Mouse (Mus musculus) ovary, postnatal 10 days (tissue): ENCODE results near the gene Paf1.
A peak's percentile ranks its signal among the peaks of the same experiment; 100 is the strongest.
"Not testable (repeated sequence)": the region's sequence is repeated elsewhere in the genome, so short reads cannot be mapped to it uniquely, and the experiment has no call there.

ENCODE experiments used
- DNase-seq: peaks from one replicate; pipeline ENCODE4 v3.0.0; 2022; ENCODE audit warnings: low spot score

Paf1 gene

DNA sequence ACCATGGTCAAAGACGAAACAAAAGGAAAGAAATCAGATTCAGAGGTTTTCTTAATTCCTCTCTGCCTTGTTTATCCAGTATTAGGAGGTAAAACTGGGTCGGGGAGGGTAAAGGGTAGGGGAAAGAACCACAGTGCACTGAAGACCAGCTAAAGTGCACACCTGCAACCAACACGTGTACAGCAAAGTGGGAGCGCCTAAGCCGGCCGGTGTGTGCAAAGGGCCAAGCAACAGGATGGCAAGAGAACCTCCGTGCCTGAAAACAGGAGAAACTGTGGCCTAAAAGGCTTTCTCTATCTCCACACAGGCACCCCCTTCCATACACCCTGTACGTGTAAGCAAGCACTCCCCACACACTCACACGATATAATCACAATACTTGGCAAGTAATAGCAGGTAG, 7.6 kb upstream of the Paf1 start:
- no peak for DNase-seq

DNA sequence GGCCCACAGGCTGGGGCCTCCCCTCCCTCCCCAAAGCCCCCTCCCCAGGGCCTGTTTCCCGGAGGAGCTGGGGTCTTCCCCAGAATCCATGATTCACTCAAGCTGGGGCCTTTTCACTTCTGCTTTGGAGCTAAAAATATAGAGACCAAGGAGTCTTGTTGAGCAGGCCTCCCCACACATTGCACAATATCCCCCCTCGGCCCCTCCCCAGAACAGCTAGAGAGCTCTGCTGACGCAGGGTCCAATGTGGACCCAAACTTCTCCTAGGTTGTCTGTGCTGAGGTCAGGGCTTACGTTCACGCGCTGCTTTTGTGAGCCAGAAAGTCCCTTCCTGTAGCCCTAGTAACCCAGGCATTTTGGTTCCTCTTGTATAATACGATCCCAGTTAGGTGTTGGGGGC, 6.7 kb upstream of the Paf1 start:
- DNase-seq: no peak

DNA sequence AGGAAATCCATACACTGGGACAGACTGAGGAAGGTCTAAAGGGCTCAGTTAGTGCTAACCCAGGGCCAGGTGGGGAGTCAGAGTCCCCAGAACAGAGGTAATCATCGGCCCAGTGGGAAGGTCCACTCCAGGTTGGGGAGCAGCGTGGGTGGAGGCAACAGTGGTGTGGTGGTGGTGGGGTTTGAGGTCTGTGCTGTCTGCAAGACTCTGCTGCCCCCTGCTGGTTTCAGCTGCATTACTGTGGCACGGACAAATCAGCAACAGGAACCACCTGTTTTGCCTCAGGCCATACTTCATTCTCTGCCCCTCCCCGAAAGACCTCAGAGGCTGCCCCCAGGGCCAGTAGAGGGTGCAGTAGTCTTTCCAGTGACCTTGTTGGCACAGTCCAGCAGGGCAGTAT, 6.3 kb upstream of the Paf1 start:
- peak; percentile 60 for DNase-seq

DNA sequence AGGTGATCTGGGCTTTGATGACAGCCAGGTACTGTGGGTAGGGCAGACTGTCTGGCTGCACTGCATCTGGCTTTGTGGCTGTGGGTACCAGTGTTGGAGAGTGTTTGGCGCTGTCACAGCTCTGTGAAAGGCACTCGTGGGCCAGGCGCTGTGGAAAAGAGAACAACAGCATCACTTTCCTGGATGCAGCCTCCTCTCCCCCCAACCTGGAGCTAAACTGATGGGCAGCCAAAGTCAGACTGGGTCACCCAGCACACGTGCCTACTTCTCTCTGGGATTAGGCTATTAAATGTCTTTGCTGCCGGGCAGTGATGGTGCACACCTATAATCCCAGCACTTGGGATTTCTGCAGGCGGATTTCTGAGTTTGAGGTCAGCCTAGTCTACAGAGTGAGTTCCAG, 5.9 kb upstream of the Paf1 start:
- not testable (repeated sequence) for DNase-seq

DNA sequence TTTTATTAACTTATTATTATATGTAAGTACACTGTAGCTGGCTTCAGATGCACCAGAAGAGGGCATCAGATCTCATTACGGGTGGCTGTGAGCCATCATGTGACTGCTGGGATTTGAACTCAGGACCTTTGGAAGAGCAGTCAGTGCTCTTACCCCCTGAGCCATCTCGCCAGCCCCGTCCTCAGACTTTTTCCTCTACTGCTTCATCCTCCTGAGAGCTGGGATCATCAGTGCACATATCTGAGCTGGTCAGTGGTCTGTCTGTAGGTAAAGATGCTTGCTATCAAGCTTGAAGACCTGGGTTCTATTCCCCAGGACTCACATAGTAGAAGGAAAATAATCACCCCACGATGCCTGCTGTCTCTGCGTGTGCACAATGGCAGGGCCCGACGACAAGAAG, 5.4 kb upstream of the Paf1 start:
- not testable (repeated sequence) for DNase-seq

DNA sequence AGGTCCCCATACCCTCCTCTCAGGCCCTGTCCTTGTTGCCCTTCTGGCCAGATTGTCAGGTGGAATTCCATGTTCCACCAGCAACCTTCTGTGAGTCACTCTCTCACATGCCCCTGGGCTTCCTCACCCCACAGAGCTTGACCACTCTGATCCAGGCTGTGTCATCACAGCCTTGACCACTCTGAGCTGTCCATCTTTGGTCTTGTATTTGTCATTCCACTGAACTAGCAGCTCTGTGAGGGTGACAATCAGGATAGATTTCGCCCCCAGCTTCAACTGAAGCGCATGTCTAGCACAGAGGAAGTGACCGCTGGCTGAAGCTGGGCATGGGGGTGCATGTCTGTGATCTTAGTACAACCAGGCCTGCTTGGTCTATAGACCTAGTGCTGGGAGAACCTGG, 2.4 kb upstream of the Paf1 start:
- no peak for DNase-seq

DNA sequence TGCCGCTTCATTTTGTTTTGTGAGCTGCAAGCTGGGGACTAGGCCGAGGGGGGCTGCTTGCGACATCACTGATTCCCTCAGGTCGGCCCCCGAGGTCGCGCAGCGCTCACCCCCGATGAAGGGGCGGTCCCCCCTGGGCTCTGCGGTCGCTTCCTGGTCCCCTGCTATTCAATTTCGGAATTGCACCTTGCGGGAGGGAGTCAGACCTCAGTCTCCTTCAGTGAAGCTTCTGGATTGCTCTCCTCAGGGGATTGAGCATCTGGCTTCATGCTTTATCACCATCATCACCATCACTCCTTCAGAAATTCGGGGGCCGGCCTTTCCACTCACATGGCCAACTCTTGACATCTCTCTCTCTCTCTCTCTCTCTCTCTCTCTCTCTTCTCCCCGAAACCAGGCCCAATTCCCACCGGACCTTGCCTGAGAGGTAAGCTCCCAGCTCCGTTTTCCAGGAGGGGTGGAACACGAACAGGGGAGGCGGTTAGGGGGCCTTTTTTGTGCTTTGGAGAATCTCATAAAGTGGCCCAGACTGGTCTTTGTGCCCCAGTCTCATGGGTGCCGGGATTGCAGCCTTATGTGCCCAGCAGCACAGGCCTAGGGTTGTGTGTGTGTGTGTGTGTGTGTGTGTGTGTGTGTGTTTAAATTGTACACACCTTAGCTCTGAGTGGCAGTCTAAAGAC, 661 bp downstream of the Paf1 start:
- DNase-seq: no peak

DNA sequence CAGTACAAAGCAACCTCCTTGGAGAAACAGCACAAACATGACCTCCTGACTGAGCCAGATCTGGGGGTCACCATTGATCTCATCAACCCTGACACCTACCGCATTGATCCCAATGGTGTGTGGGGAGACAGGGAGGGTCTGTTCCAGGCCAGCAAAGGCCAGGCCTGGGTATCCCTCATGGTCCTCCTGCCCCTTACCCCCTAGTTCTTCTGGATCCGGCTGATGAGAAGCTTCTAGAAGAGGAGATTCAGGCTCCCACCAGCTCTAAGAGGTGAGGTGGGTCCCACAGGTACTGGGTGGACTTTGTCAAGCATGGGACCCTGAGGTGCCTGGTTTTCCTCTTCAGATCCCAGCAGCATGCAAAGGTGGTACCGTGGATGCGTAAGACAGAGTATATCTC, 2.7 kb downstream of the Paf1 start:
- DNase-seq: no peak

DNA sequence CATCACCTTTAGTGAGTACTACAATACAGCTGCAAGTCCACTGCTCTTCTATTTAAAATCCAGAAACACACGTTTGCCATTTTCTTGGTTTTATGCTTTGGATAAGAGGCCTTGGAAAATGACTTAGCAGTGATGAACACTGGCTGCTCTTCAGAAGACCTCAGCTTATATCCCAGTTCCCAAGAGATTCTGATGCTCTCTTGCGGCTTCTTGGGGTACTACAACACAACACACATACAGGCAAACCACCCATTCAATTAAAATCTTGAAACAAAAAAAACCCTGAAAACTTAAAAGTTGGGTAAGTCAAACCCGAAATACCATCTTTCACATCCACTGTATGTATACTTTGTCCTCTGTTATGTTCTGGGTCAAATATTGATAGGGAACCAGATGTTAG, 5.2 kb downstream of the Paf1 start:
- no peak for DNase-seq

DNA sequence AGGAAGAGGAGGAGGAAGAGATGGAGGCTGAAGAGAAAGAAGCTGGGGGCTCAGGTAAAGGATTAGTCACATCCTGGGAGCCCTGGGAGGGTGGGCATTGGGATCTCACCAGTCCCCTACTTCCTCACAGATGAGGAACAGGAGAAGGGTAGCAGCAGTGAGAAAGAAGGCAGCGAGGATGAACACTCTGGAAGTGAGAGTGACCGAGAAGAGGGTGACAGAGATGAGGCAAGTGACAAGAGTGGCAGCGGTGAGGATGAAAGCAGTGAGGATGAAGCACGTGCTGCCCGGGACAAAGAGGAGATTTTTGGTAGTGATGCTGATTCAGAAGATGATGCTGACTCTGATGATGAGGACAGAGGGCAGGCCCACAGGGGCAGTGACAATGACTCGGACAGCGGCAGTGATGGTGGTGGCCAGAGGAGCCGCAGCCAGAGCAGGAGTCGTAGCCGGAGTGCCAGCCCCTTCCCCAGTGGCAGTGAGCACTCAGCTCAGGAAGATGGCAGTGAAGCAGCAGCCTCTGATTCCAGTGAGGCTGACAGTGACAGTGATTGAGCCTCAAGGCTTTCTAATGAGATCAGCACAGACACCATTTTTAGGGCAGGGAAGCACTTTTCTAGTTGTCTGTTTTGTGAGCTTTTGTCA, 6.1 kb downstream of the Paf1 start:
- DNase-seq: no peak

DNA sequence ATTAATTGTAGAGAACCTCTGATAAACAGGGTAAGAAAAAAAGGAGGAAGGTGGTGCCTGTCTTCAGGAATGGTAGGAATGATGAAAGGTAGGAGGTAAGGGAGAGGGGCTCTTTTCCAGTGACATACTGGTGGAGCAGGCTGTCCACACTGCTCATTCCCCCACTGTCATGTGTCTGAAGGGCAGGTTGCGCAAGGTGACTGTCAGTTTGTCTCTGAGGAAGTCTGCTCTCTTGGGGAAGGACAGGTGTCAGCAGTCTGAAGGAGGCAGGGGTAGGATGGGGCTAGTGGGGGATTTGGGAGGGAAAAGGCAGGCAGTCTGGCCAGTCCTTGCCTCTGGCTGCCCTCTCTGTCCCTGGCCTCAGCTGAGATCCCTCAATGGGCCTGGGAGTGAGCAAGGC, 8.3 kb downstream of the Paf1 start:
- no peak for DNase-seq

DNA sequence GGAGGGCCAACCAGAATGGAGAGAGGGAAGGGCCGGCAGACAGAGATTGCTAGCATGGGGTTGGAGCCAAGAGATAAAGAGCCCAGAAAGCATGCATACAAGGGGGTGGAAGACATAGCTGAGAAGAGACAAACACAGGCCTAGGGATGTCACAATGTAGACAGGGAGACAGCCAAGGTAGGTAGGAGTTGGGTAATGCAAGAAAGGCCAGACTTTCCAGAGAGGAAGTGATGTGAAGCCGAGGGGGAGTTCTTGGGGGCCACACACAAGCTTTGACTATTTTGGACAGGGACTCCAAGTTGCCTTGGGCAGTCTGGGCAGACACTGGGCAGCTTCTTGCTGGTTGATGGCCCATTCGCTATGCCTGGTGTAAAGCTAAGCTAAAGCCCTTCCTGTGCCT, 9.2 kb downstream of the Paf1 start:
- no peak for DNase-seq

DNA sequence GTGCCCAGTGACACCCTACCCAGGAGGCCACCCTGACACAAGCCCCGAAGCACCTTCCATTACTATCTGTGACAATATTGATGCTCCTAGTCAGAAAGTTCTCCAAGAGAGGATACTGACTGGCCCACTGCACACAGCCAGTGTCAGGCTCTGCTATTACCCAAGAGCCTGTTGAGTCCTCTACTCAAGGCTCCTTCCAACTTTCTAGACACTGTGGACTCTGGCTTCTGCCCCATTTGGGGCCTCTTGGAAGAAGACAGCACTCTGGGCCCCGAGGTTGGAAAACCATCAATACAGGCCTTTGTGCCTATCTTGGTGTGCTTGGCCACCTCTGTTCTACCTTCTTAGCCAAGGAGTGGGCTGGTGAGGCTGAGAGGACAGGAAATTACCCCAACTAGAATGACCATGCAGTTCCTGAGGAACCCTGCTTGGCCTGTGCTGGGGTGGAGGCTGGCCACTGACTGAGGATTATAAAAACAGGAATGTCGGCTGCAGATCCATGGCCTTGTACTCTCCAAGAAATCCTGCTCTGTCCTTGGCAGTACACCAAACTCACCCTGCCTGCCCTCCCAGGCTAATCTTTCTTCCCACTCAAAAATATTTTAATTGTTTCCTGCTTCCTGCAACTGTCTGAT, 18.2 kb downstream of the Paf1 start:
- DNase-seq: no peak

DNA sequence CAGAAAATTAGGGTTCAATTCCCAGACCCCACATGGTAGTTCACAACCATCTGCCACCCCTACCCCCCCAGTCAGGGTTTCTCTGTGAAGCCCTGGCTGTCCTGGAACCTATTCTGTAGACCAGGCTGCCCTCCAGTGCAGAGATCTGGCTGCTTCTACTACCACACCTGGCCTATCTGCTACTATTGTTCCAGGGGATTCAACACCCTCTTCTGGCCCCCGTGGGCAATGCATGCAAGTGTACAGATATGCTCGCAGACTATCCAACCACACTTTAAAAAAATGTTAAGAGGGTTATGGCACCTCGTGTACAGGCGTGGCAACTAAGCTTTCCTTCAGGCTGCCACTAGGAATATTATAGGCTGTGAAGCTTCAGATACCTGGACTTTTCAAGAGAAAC, 20.1 kb downstream of the Paf1 start:
- DNase-seq: no peak

DNA sequence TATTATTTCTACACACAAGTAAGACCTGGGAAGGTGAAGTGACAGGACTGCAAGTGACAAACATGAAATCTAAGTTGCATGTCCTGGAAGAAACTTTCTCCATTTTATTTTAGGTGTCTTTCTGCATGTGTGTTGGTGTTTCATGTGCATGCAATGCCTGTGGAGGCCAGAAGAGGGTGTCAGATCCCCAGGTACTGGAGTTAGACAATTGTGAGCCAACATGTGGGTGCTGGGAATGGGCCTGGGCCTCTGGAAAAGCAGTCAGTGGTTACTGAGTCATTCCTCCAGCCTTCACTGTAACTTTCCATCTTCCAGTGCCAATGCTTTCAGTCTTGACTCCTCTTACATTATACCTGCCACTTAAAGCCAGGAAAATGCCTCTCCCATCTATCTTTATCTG, 24.6 kb downstream of the Paf1 start:
- no peak for DNase-seq

DNA sequence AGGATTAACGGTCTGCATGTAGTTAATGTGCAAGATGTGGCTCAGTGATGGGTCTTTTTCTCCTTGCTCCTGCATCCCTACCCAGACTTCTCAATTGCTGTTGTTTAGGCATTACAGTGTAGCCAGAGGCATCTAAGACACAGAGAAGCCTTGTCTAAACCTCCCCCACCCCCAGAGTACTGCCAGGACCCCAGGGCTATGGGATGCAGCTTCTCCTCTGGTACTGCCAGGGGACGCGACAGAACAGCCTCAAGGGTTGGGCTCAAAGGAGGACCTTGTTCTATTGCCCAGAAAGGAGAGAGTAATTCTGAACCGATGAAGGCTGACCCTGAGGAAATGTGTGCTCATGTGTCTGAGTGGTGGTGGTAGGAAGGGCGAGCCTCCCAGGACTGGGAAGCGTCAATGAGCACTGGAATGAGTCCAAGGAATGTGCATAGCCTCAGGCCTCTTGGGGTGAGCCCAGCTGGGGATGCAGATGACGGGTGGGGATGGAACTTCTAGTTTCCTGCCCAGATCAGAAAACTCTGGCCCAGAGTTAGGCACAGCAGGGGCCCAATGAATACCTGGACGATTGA, 25.4 kb downstream of the Paf1 start:
- no peak for DNase-seq

DNA sequence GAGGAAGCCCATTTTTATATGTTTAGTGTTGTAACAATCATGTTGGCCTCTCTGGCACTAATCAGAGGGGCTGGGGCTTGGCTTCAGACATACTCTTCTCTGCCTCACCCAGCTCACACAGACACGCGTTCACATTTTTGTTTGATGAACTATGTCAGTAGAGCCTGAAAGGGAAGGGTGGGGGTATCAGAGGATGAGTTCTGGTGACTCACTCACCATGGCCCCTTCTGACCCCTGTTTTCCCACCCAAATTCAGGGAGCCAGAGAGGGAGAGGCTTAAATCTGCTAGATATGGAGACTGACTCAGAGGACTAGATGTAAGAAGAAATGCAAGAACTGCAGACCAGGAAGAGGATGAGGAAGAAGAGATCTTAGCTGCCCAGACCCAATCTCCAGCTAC, 26.7 kb downstream of the Paf1 start:
- no peak for DNase-seq

DNA sequence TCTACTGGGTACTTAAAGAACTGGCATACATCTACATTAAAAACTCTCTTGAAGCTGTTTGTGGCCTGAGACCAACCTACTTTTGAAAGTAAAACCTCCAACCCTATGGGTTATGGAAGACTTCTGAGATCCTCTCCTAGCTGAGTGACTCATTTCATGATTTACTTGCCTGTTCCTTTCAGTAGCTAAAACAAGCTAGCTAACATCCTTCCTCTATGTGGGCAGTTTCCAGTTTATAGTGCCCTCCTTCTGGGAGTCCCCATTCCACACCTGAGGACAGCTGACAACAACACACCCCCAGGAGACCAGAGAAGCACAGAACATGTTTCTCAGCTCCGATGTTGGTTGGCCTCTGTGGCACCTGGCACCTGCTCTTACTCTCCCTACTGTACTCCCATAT, 30.3 kb downstream of the Paf1 start:
- no peak for DNase-seq

DNA sequence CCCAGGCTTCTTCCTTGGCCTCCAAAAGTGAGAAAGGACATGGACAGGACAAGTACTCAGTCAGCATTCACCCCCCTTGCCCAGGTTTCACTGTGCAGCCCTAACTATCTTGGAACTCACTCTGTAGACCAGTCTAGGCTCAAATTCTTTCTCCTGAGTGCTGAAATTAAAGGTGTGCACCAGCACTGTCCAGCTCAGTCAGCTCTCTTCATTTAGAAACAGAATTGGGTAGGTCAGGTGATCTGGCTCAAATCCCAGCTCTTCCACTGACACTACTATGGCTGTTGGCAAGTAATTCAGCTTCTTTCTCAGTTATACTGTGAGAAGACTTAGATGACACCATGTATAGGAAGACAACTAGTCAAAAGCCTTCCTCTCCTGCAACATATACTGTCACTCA, 35.0 kb downstream of the Paf1 start:
- no peak for DNase-seq

DNA sequence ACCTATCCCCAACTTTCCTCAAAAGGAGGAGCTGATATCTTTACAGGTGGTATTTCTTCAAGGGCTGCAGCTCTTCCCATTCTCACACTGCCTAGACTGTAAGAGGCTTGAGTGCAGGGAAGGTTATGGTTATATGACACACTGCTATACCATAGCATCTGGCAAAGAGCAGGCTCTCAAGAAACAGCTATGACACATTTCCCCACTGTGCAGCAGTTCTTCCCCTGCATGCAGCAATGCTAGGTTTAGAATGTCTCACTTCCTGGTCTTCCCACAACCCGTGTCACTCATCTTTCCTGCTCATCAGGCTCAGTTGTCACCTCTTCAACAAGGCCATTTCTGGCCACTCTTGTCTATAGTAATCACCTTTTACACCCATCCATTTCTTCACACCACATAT, 37.8 kb downstream of the Paf1 start:
- no peak for DNase-seq

DNA sequence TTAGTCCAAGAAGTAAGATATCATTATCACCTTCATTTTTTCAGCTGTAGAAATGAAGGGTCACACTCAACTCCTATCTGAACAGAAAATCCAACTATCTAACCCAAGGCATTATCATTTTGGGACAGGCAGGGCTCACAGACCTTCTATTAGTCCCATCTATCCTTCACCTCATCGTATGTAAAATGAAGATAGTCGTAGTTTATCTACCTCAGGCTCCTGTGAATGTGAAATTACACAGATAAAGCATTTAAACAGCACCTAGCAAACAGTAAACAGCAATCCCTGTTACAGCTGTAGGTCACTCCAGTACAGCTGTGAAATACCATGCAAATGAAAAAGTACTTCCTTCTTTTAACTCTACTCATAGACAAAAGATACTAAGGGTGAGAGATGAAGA, 39.5 kb downstream of the Paf1 start:
- DNase-seq: no peak

DNA sequence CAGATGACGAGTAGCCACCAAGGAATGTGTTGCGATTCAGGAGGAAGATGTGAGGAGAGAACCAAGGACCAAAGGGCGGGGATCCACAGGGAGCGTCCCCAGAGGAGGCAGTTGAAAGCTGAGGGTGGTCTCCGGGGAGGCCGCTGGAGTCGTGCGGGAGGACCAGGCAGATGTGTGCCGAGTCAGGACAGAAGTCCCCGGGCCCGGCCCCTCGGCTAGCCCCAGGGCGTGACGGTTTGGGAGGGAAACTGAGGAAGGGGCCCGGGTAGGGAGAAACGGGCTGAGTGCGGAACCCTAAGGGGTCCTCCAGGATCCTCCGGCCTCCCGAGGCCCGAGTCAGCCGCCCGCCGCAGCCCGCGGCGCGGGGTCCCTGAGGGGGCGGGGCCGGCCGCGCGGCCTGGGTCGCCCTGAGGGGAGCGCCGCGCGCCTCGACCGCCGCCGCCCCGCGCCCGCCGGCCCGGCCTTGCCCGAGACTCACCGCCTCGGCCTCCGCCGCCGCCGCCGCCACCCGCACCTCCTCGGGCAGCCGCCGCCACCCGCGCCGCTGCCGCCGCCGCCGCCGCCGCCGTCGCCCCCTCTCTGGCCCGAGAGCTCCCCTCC, 43.0 kb downstream of the Paf1 start:
- no peak for DNase-seq

DNA sequence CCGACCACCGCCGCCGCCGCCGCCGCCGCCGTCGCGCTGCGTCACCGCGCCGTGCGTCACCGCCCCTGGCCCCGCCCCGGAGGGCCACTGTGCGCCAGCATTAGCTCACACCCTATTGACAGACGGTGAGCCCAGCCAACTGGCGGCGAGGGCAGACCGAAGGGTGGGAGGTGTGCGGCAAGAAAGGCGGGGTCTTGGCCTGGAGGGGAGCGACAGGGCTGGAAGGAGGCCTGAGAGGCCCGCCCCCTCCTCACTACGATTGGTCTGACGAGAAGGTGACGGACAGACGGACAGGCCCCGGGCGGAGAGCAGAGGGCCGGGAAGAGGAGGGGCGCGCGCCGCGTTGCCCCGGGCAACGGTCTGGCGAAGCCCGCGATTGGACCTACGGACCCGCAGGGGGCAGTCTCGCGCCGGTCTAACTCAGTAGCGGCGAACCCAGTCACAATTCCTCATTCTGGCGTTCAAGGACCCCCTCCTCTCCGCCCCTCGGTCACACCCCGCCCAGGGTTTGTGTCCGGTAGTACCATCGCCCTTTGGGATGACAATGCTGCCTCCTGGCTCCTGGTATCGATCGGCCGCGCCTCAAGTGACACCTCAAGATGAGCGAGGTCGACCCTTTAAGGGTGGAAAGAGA, 43.6 kb downstream of the Paf1 start:
- peak; percentile 98 for DNase-seq
